Mouse (Mus musculus): ENCODE measurements at regions not wholly inside any gene's neighbourhood (a gene's known extent, or its start where the extent isn't known, plus 50 kb on each side); places are given as distances from the start of the nearest gene placed in this dataset.

- no peaks in the 10 kb centered on the region for H3K36me3 ChIP-seq (ENCODE audit: control insufficient read depth, insufficient read depth)
- no peaks in the 10 kb centered on the region for H3K27me3 ChIP-seq (replicated peaks; ENCODE audit: control insufficient read depth, insufficient read depth, low read length)
- ATAC-seq: no peak
- H3K9ac ChIP-seq (ENCODE audit: low read depth, low read length): no peak overlapping the region
- WGBS: 74% methylated on average over 11 of the region's 11 CpGs
- H3K4me3 ChIP-seq (ENCODE audit: low read depth, low read length): no peak overlapping the region
- no peak overlapping the region for H3K27ac ChIP-seq (ENCODE audit: low read depth, low read length)
- no peak for TF ChIP-seq CTCF (IDR thresholded peaks at IDR 0.05; ENCODE audit: low read depth)
- H3K4me2 ChIP-seq (replicated peaks; ENCODE audit: low read depth): no peak overlapping the region
- no peaks in the 10 kb centered on the region for H3K4me1 ChIP-seq (replicated peaks; ENCODE audit: control insufficient read depth, insufficient read depth, low read length)
- no peaks in the 10 kb centered on the region for H3K9me3 ChIP-seq (ENCODE audit: control insufficient read depth)
These were observed 469.0 kb downstream of the Rps24 start for GRCm38 (mm10) chr14:24955891-24956410.

GRCm38 (mm10) chr14:24956528-24957210 is 469.7 kb downstream of the Rps24 start:
- WGBS: 51% methylated on average over 2 of the region's 2 CpGs
- TF ChIP-seq CTCF (IDR thresholded peaks at IDR 0.05; ENCODE audit: low read depth): no peak

GRCm38 (mm10) chr14:24957392-24957791 is 470.5 kb downstream of the Rps24 start:
- WGBS: 79% methylated on average over 4 of the region's 4 CpGs

More at GRCm38 (mm10) chr14:24956528-24957210, 469.7 kb downstream of the Rps24 start:
- Histone ChIP-seq H3K4me2 (replicated peaks; ENCODE audit: low read depth) (no peak overlapping the region), H3K27ac (ENCODE audit: low read depth, low read length) (no peak overlapping the region), H3K9me3 (ENCODE audit: control insufficient read depth) (no peaks in the 10 kb centered on the region), H3K27me3 (replicated peaks; ENCODE audit: control insufficient read depth, insufficient read depth, low read length) (no peaks in the 10 kb centered on the region), H3K4me3 (ENCODE audit: low read depth, low read length) (no peak overlapping the region), H3K4me1 (replicated peaks; ENCODE audit: control insufficient read depth, insufficient read depth, low read length) (no peaks in the 10 kb centered on the region), H3K36me3 (ENCODE audit: control insufficient read depth, insufficient read depth) (no peaks in the 10 kb centered on the region), H3K9ac (ENCODE audit: low read depth, low read length) (no peak overlapping the region)
- no peak for ATAC-seq

GRCm38 (mm10) chr14:24958821-24959220 is 471.9 kb downstream of the Rps24 start:
- Histone ChIP-seq H3K36me3 (ENCODE audit: control insufficient read depth, insufficient read depth) (no peaks in the 10 kb centered on the region), H3K4me3 (ENCODE audit: low read depth, low read length) (no peak overlapping the region), H3K4me1 (replicated peaks; ENCODE audit: control insufficient read depth, insufficient read depth, low read length) (no peaks in the 10 kb centered on the region), H3K4me2 (replicated peaks; ENCODE audit: low read depth) (no peak overlapping the region), H3K9me3 (ENCODE audit: control insufficient read depth) (no peaks in the 10 kb centered on the region), H3K27me3 (replicated peaks; ENCODE audit: control insufficient read depth, insufficient read depth, low read length) (no peaks in the 10 kb centered on the region), H3K27ac (ENCODE audit: low read depth, low read length) (no peak overlapping the region), H3K9ac (ENCODE audit: low read depth, low read length) (no peak overlapping the region)
- no peak for ATAC-seq
- WGBS: 88% methylated on average over 4 of the region's 4 CpGs
- no peak for TF ChIP-seq CTCF (IDR thresholded peaks at IDR 0.05; ENCODE audit: low read depth)

More at GRCm38 (mm10) chr14:24957392-24957791, 470.5 kb downstream of the Rps24 start:
- no peaks in the 10 kb centered on the region for H3K27me3 ChIP-seq (replicated peaks; ENCODE audit: control insufficient read depth, insufficient read depth, low read length)
- H3K4me1 ChIP-seq (replicated peaks; ENCODE audit: control insufficient read depth, insufficient read depth, low read length): no peaks in the 10 kb centered on the region
- no peaks in the 10 kb centered on the region for H3K36me3 ChIP-seq (ENCODE audit: control insufficient read depth, insufficient read depth)
- no peak overlapping the region for H3K27ac ChIP-seq (ENCODE audit: low read depth, low read length)
- no peak for ATAC-seq
- H3K4me3 ChIP-seq (ENCODE audit: low read depth, low read length): no peak overlapping the region
- TF ChIP-seq CTCF (IDR thresholded peaks at IDR 0.05; ENCODE audit: low read depth): no peak
- no peak overlapping the region for H3K4me2 ChIP-seq (replicated peaks; ENCODE audit: low read depth)
- H3K9ac ChIP-seq (ENCODE audit: low read depth, low read length): no peak overlapping the region
- no peaks in the 10 kb centered on the region for H3K9me3 ChIP-seq (ENCODE audit: control insufficient read depth)

- WGBS: 91% methylated on average over 1 of the region's 1 CpGs
- no peak for TF ChIP-seq CTCF (IDR thresholded peaks at IDR 0.05; ENCODE audit: low read depth)
- no peak overlapping the region for H3K27ac ChIP-seq (ENCODE audit: low read depth, low read length)
These were observed 472.5 kb downstream of the Rps24 start for GRCm38 (mm10) chr14:24959401-24959800.

GRCm38 (mm10) chr14:24960082-24960482 is 473.2 kb downstream of the Rps24 start:
- TF ChIP-seq CTCF (IDR thresholded peaks at IDR 0.05; ENCODE audit: low read depth): no peak
- Histone ChIP-seq H3K4me3 (ENCODE audit: low read depth, low read length) (no peak overlapping the region), H3K27me3 (replicated peaks; ENCODE audit: control insufficient read depth, insufficient read depth, low read length) (no peaks in the 10 kb centered on the region), H3K9ac (ENCODE audit: low read depth, low read length) (no peak overlapping the region), H3K27ac (ENCODE audit: low read depth, low read length) (no peak overlapping the region), H3K36me3 (ENCODE audit: control insufficient read depth, insufficient read depth) (no peaks in the 10 kb centered on the region), H3K4me2 (replicated peaks; ENCODE audit: low read depth) (no peak overlapping the region), H3K9me3 (ENCODE audit: control insufficient read depth) (no peaks in the 10 kb centered on the region), H3K4me1 (replicated peaks; ENCODE audit: control insufficient read depth, insufficient read depth, low read length) (no peaks in the 10 kb centered on the region)
- ATAC-seq: no peak
- 62% methylated on average over 5 of the region's 5 CpGs for WGBS

More at GRCm38 (mm10) chr14:24959401-24959800, 472.5 kb downstream of the Rps24 start:
- Histone ChIP-seq H3K27me3 (replicated peaks; ENCODE audit: control insufficient read depth, insufficient read depth, low read length) (no peaks in the 10 kb centered on the region), H3K4me2 (replicated peaks; ENCODE audit: low read depth) (no peak overlapping the region), H3K9me3 (ENCODE audit: control insufficient read depth) (no peaks in the 10 kb centered on the region), H3K9ac (ENCODE audit: low read depth, low read length) (no peak overlapping the region), H3K4me3 (ENCODE audit: low read depth, low read length) (no peak overlapping the region), H3K4me1 (replicated peaks; ENCODE audit: control insufficient read depth, insufficient read depth, low read length) (no peaks in the 10 kb centered on the region), H3K36me3 (ENCODE audit: control insufficient read depth, insufficient read depth) (no peaks in the 10 kb centered on the region)
- no peak for ATAC-seq

All from intestine, postnatal 0 days (tissue).